Mouse (Mus musculus): ENCODE data around the gene Stx5a.

GRCm38 (mm10) chr19:8788521-8788920 is 47.3 kb downstream of the Stx5a start:
- no peak for TF ChIP-seq MYOD1 (IDR thresholded peaks at IDR 0.05; ENCODE audit: control insufficient read depth, insufficient read length, low read depth)
- TF ChIP-seq CTCF (IDR thresholded peaks at IDR 0.05; ENCODE audit: control insufficient read depth, insufficient read depth, insufficient read length): no peak
- TF ChIP-seq USF1 (IDR thresholded peaks at IDR 0.05; ENCODE audit: low read depth): no peak
- no peak for TF ChIP-seq MYOG (IDR thresholded peaks at IDR 0.05; ENCODE audit: control insufficient read depth, extremely low read depth, insufficient read length)
- no peak for TF ChIP-seq MAX (IDR thresholded peaks at IDR 0.05)
